Mouse (Mus musculus): ENCODE data around the gene Trim5. TPM values are rescaled to one million over a fixed set of nuclear protein-coding genes. Genes with fewer than 3 reads are reported as not detected.
"Not testable (repeated sequence)": the region's sequence is repeated elsewhere in the genome, so short reads cannot be mapped to it uniquely, and the experiment has no call there.

Trim5 gene
- 1 to 10 TPM in 1 of 4 experiments, under 1 TPM in 3; 0.33 to 1.1 (median 0.83) TPM for total RNA-seq (2022)

DNA sequence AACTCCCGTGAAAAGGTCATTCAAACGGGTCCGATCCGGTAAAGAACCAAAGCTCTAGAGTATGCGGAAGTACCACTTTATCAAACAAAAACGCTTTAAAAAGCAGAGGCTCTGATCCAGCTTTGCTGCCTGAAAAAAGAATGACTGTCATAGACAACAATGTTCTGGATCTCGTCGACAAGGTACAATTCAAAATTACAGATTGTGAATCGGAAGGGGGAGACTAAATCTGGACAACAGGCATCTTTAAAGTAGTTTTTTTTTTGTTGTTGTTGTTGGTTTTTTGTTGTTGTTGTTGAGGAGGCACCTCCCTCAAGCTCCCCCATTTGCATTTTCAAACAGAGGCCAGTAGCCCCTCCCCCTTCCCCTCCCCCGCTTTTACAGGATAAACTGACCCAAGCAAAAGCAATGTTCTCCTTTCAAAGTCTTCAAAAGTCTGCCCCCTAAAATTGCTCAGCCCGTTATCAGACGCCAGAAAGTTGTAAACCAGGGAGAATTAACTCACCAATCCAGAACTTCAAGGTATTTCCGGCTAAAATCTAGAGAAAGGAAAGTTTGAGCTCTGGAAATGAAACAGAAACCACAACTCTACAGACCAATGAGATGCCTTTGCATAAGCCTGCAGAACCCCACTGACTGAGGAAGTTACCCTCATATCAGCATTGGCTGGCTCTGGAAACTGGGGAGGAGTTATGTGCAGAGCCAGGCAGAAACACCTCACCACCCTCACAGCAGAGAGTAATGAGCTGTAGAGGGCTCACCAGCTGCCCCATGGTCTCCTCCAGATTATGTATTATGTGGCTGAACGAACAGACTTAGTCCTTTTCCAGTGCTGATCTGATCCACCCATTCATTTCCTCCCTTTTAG lies at the start of gene Trim5:
Gene Trim5 (minus strand): TSS at position 519 of the 868 bp plus-strand sequence.
- not testable (repeated sequence) for DNase-seq (ENCODE audit: low spot score in 2 of 2)

DNA sequence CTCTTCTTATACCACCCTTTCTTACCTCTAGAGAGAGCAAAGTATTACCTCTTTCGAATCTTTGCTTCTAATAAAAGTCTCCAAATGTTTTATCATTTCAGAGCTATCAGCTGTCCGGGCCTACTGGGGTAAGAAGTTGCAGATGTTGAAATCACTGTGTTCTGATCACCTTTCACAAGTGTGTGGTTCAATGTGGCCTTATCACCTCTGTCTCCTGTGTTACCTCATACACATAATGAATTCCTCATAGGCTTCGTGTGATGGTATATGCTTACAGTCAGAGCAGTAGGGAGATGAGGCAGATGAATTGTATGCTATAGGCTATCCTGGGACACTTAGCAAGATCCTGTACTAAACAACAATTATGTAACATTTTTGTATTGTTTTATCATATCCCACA lies 47.7 kb upstream of the Trim5 start:
- DNase-seq (ENCODE audit: low spot score in 2 of 2) = not testable (repeated sequence)

DNA sequence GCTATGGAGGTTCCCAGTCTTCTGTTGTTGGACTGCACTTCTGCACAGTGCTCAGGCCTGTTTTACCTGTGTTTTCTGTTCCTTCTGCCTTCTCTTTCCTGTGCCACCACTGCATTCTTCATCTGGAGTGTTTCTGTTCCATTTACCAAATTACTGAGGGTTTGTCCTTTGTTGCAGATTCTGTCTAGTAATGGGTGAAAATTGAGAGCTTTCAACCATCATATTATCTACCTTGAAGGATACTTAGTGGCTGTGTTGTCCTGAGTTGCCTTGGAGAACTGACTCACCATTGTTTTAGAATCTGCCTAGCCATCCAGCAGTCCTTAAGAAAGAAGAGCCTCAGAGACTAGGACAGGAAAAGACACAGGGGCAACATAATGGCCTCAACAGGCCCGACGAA lies 41.3 kb upstream of the Trim5 start, which contains the start of gene Trim34b:
Gene Trim34b (plus strand): TSS at position 301 of the 400 bp plus-strand sequence.
- not testable (repeated sequence) for DNase-seq (ENCODE audit: low spot score in 2 of 2)

DNA sequence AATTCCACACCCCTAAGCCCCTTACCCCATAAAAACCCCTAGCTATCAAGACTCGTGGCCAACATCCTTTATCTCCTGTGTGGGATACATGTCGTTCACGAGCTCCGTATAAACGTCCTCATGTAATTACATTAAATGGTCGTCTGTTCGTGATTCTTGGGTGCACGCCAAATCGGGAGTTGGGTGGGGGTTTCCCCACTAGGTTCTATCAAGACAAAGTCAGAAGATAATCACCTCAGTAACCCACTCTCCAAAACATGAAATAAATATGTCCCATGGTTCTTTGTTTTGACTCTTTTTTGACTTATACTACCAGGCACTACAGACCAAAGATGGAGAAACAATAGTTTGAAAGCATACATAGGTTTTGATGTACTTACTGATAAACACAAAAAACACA lies 34.1 kb upstream of the Trim5 start:
- no peak for DNase-seq (ENCODE audit: low spot score in 2 of 2)

DNA sequence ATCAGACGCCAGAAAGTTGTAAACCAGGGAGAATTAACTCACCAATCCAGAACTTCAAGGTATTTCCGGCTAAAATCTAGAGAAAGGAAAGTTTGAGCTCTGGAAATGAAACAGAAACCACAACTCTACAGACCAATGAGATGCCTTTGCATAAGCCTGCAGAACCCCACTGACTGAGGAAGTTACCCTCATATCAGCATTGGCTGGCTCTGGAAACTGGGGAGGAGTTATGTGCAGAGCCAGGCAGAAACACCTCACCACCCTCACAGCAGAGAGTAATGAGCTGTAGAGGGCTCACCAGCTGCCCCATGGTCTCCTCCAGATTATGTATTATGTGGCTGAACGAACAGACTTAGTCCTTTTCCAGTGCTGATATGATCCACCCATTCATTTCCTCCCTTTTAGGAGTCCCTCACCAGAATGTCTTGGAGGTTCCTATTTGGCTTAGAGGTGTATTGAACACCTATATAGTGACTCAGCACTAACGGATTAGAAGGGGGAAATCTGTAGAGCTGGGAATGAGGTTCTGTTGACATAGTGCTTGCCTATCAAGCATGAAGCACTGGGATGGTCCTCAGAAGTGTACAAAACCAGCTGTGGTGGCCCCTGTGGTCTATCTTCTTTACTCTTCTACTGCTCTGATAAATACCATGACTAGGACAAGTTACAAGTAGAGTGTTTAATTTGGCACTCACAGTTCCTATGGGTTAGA lies 27.6 kb upstream of the Trim5 start, which contains the start of gene Trim12a:
Gene Trim12a (minus strand): TSS at position 98 of the 712 bp plus-strand sequence.
- DNase-seq (ENCODE audit: low spot score in 2 of 2) = not testable (repeated sequence)

DNA sequence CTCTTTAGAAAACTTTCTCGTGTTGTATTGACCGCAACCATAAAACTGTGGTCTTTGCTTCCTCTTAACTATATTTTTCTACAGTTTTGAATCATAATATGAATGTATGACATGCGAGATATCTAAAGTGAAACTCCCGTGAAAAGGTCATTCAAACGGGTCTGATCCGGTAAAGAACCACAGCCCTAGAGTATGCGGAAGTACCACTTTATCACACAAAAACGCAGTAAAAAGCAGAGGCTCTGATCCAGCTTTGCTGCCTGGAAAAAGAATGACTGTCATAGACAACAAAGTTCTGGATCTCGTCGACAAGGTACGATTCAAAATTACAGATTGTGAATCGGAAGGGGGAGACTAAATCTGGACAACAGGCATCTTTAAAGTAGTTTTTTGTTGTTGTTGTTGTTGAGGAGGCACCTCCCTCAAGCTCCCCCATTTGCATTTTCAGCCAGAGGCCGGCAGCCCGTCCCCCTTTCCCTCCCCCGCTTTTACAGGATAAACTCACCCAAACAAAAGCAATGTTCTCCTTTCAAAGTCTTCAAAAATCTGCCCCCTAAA lies 27.0 kb upstream of the Trim5 start:
- DNase-seq (ENCODE audit: low spot score in 2 of 2) = no peak

DNA sequence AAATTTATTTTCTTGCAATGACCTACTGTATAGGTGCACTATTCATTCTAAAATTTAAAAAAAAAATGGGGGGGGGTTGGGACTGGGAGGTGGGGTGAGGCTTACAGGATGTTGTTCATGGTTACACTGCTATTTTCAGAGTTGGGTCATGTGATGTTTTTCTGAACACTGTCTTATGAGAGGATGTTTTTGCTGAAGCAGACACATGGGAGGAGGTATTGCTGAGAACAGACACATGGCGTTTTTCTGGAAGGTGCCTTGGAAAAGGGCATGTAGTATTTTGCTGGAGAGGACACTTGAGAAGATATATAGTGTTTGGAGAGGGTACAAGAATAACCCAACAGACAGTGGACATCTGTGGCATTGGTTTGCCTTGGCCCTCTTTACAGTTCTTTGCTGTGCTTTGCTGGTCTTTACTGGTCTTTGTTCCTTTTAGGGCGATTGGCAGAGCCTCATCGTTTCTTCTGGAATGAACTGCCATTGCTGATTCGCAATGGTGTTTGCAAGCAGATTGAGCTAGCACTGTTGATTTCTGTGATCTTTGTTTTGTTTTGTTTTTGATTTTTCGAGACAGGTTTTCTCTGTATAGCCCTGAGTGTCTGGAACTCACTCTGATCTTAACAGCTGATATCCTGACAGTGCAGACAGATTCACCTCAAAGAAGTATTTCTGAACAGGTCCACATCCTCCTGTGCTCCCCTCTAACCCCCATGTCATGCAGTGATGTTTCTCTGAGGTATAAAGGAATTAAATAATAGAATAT lies 3.9 kb upstream of the Trim5 start:
- no peak for DNase-seq (ENCODE audit: low spot score in 2 of 2)

DNA sequence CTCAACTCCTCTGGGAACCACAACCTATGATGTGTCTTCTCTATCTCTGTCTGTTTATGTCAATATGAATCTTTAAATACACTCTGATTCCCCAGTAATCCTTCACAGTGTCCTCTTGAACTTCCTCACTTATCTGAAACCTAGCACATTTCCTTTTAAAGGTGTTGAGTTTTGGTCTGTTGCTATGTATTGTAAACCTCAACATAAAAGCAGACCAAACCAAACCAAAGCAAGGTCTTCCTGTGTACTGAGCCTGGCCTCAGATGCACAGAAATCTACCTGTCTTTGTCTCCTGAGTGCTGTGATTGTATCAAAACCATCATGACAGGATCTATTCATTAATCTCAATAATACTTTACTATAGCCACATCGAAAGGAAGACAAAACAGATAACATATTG lies 2.7 kb upstream of the Trim5 start:
- no peak for DNase-seq (ENCODE audit: low spot score in 2 of 2)

DNA sequence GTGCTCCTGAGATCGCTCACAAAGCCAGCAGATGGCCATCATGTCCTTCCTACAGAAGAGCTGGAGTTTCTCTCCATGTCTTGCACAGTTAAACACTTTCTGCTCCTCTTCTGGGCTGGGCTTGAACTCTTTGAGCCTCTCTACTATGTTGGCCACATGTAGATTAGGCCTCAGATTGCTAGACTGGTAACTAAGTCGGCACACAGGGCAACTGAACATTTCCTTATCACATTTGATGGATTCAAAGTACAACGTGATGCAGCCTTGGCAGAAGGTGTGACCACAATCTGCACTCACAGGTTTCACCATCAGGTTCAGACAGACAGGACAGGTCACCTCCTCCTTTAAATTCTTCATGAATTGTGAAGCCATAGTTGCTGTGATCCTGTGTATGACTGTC lies 8.5 kb downstream of the Trim5 start:
- DNase-seq (ENCODE audit: low spot score in 2 of 2) = not testable (repeated sequence)

DNA sequence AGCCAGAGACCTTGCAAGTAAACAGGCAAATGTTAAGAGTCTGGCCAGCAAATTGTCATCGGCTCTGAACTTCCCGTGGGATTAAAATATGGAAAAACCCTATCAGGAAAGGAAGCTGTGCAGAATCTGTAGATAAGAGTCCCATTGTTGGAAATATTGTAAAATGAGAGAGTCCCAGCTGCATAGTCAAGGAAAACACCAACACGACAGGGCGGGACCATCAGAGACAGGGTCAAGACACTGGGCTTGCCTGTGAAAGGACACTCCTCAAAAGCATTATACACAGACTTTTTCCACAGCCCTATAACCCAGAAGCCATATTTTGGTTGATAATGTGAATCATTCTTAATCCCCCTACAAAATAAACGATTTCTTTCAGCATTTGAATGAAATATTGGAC lies 22.6 kb downstream of the Trim5 start:
- not testable (repeated sequence) for DNase-seq (ENCODE audit: low spot score in 2 of 2)

DNA sequence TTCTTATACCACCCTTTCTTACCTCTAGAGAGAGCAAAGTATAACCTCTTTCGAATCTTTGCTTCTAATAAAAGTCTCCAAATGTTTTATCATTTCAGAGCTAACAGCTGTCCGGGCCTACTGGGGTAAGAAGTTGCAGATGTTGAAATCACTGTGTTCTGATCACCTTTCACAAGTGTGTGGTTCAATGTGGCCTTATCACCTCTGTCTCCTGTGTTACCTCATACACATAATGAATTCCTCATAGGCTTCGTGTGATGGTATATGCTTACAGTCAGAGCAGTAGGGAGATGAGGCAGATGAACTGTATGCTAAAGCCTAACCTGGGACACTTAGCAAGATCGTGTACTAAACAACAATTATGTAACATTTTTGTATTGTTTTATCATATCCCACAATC lies 27.5 kb downstream of the Trim5 start:
- not testable (repeated sequence) for DNase-seq (ENCODE audit: low spot score in 2 of 2)

DNA sequence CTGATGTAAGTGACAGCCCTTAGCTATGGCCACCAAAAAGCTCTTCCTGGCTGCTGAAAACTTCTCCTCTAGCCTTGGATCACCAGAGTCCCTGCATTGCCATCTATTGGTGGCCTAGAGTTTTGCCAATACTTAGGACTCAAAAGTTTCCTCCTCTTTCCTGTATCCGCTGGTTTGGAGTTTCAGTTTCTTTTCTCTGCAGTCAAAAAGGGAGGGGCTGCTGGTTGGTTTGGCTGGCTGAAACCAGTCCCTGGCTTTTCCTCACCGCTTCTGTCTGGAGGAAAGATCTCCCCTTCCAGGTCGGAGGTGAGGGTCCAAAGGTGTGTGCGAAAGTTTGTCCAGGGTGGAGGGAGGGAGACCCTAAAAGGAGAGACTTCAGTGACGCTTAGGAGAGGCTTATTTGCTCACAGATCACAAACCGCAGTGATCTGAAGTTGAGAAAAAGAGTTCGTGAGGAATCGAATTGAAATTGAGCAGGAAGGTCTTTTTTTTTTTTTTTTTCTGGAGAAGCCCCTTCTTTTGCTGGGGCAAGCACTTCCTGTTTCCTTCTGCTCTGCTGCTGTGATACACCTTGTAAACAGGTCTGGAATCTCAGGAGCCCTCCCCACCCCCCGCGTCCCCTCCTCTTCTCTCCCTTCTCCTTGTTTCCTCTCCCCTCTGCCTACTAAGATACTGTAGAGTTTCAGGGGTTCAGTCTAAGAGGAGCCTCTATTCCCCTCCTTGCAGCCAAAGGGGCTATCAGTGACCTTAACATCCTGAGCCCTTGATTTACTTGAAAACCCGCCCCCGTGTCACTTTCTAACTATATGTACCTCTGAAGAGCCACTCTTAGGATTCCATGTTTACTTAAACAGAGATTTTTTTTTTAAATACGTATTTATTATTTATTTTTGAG lies 43.4 kb downstream of the Trim5 start, which contains the start of gene Trim34a:
Gene Trim34a (plus strand): TSS at position 171 of the 895 bp plus-strand sequence.
- peak in 1 of 2 experiments; percentile 2 for DNase-seq (ENCODE audit: low spot score in 2 of 2)

DNA sequence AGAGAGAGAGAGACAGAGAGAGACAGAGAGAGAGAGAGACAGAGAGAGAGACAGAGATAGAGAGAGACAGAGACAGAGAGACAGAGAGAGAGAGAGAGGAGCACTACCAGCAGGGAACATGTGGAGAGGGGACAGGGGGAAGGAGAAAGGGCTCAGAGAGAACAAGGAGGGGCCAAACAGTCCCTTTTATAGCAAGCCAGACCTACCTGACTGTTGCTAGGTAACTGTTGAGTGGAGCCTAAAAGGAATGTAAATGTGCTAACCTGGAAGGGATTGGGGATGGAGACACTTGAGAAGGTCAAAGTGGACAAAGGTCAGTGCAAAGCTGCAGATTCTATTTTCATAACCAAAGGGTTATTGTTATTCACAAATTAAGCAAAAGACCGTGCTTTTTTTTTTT lies 44.3 kb downstream of the Trim5 start:
- DNase-seq (ENCODE audit: low spot score in 2 of 2) = no peak

DNA sequence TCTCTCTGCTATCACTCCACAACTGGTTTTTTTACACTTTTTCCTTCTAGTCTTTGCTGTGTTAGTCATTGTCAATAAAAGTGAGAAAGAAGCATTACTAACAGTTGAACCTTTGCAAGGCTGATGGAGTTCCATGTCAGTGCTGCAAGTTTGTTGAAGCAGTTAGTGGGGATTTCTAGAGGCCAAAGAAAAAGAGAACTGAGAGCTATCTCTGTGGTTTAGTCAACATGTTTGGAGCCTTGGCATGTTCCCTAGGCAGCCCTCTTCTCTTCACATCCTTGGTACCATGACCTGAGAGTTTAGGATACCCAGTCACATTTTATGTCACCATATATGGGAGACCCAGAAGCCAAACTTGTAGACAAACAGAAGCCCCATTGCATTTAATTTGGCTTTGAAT lies 47.0 kb downstream of the Trim5 start:
- DNase-seq (ENCODE audit: low spot score in 2 of 2) = no peak

DNA sequence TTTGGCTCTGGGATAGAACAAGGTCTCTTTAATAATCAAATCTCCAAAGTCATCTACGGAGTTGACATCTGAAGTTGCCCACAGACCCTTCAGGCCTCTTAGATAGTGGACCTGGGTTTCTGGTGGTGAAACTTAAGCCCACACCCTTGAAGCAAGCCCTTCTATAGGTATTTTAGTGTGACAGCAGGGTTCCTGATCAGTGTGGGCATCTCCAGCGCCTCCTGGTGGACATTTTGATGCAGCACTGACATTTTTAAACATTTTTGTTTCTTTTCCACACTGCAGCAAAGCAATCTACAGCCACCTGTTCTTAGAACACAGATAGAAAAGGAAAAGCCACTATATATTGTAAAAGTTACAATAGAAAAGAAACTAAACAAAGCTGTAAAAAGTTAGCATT lies 56.7 kb downstream of the Trim5 start:
- DNase-seq (ENCODE audit: low spot score in 2 of 2) = no peak

DNA sequence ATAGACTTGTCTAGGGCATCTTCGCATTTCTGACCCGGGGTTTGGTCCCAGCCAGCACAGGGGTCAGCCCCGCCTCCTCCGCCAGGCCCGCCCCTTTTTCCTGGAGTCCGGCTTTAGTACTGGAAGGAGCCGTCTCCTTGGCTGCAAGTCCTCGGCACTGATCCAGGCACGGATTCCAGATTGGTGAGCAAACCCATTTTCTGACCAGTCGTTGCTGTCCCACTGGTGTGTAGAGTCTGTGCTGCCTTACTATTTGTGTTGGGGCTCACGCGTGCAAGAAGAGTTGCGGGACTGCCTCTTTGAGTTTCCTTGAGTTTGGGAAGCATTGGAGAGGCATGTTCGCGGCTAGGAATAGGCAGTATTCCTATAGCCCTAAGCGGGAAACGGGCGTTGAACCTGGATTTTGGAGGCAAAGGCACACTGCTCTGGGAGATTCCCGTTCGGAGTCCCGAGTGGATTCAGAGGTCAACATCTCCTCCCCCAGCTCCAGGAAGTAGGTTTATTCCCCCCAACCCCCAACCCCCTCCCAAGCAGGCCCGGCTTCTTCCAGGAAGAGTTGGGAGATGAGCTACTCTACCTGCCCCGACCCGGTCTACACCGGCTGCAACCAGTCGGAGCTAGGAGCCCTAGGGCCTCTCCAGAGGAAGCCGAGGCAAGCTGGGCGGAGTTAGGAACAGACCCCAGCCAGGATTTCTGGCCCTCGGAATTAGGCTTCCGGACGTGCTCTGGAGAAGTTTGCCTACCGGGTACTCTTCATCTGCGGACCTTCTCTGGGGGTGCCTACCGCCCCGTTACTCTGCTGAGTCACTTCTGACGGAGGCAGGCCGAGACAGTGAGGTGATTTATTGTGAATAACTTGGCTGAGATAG lies 69.0 kb downstream of the Trim5 start, which contains the start of gene Trim6:
Gene Trim6 (plus strand): TSS at position 93 of the 869 bp plus-strand sequence.
- DNase-seq (ENCODE audit: low spot score in 2 of 2) = peak in 1 of 2 experiments; percentile 2

DNA sequence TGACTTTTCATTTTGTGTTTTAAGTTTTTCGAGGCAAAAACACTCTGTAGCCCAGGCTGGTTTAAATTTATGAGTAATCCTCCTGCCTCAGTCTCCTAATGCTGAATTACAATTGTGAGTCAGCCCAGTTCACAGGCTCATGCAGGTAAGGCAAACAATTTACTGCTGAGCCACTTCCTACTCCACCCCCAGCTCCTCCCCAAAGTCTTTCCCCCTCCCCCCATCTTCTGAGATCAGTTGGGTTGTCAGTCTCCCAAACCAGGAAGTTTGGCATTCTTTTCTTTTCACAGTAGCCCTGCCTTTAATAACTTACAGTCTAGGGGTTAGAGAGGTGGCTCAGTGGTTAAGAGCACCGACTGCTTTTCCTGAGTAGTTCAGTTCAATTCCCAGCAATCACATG lies 70.0 kb downstream of the Trim5 start:
- no peak for DNase-seq (ENCODE audit: low spot score in 2 of 2)

DNA sequence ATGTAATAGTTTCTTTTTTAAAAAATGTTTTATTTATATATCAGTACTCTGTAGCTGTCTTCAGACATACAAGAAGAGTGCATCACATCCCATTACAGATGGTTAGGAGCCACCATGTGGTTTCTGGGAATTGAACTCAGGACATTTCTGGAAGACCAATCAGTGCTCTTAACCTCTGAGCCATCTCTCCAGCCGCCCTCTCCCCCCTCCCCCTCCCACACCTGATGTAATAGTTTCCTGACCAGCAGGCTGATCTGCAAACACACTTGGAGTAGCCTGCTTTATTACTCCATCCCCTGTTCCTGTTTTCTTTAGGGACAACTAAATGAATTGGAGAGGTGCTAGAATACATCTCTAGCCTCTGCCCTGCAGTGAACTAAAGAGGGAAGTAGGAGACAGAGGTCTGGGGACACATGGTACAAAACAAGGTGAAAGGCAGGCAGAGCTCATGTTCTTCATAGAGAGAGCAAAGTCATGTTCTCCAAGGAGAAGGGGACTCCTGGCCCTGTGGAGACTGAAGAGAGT lies 71.8 kb downstream of the Trim5 start:
- DNase-seq (ENCODE audit: low spot score in 2 of 2) = no peak

Data from left cerebral cortex, adult 8-10 months (tissue).